Mouse (Mus musculus) spleen, adult 2 months (tissue): ENCODE measurements around the gene Dnajb13.

Source experiments
- CTCF ChIP-seq: fragments of 200-500 bp; IDR thresholded peaks from 2 replicates; pipeline ENCODE4 v1.5.1; 2011; ENCODE audit warnings: mild to moderate bottlenecking, inconsistent platforms; ENCODE audit not compliant: insufficient read depth, insufficient read length, insufficient replicate concordance; ENCODE audit errors: extremely low read depth
- POLR2A ChIP-seq: fragments of 200-500 bp; IDR thresholded peaks from 2 replicates; pipeline ENCODE4 v1.6.1; 2011; ENCODE audit warnings: low read depth, low read length, inconsistent platforms

DNA sequence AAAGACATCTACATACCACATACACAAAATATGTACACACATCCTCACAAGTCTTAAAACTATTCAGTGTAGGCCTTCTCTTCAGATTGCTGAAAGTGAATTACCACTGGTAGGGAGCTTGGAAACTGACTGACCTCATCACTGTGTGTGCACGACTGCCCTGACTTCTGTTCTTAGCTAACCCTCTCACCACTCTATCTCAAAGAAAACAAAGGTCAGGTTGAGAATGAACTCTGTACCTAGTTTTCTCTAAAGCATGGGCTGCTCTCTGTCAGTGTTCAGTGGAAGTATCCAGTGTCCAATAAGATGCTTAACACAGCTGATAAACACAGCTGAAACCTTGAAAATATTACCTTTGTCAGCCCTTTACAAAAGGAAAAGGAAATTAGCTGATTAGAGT, 29.7 kb upstream of the Dnajb13 start:
- TF ChIP-seq POLR2A = no peak
- TF ChIP-seq CTCF = no peak
